Mouse (Mus musculus): ENCODE data around the gene Sspn. TPM values are rescaled to one million over a fixed set of nuclear protein-coding genes. Genes with fewer than 3 reads are reported as not detected.

Gene Sspn
- polyA plus RNA-seq, 1 experiment from 2014 or later = 0.93 TPM

DNA sequence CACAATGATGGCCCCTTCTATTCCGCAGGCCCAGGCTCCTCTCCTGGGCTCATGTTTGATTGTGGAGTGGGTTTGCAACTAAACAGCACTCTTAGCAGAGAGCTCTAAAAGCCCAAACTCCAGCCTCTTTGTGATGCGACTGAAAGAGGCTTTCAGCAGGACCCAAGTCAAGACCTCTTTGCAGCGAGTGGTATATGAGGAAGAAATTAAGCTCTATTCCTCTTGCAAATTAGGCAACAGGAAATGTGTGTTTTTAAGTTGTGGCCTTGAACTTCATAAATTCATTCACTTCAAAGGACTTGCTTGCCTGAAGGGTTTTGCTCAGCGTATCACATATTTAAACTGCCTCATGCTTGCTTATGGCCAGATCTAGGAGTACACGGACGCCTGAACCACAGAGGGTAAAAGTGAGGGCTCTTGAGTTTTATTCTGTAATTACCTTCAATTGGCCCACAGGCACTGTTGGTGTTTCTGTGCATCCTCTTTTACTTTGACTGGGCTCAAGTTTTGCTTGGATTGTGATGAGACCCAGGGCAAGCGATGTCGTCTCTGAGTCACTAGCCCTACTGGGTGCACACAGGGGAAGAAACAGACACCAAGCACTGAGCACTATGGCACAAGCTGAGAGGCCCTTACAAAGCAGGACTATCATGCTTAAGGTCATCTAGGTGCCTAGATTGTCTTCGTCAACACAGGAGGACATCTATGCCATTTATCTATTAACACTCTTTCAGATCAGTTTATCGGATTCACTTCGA lies 73.9 kb downstream of the Sspn start:
- WGBS (ENCODE audit: insufficient replicate concordance) = 67% methylated on average over 11 of the region's 11 CpGs
- H3K27ac ChIP-seq (replicated peaks) = no peak overlapping the region

DNA sequence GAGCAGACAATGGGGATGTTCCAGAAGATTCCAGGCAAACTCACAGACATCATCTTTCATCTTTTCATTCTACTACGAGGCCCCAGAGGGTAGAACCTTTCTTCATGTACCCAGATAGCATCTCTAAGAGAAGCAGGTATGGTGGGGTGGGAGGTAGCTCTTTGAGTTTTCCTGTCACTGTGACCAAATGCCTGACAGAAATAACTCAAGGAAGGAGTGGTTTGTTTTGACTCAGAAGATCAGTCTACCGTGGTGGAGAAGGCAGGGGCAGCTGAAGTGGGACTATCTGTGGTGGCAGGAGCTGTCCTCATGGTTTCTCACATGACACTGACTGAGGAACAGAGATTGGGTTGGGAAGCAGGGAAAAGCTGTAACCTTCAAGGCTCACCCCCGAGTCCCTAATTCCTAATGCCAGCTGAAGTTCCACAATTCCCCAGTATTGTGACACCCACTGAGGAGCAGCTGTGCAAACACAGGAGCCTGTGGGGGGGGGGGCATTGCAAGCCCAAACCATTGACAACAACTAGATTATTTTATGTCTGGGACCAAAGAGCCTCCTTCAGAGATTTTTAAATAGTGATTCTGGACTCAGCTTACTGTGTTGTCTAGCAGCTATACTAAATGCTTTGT lies 74.6 kb downstream of the Sspn start:
- no peak overlapping the region for H3K27ac ChIP-seq (replicated peaks)
- no peak overlapping the region for H3K4me2 ChIP-seq
- WGBS (ENCODE audit: insufficient replicate concordance) = 26% methylated on average over 3 of the region's 3 CpGs
- no peak overlapping the region for H3K4me3 ChIP-seq (replicated peaks)
- no peaks in the 10 kb centered on the region; the same call in 1 of the 2 replicates for H3K27me3 ChIP-seq
- H3K36me3 ChIP-seq (replicated peaks) = no peaks in the 10 kb centered on the region
- H3K4me1 ChIP-seq (replicated peaks) = no peaks in the 10 kb centered on the region
- ATAC-seq (ENCODE audit: insufficient read depth) = no peak
- no peak overlapping the region for H3K9ac ChIP-seq
- no peaks in the 10 kb centered on the region for H3K9me3 ChIP-seq (replicated peaks)

More for the DNA sequence above, 73.9 kb downstream of the Sspn start:
- no peaks in the 10 kb centered on the region for H3K9me3 ChIP-seq (replicated peaks)
- H3K4me2 ChIP-seq = no peak overlapping the region
- no peaks in the 10 kb centered on the region; the same call in 1 of the 2 replicates for H3K27me3 ChIP-seq
- no peak overlapping the region for H3K9ac ChIP-seq
- no peak overlapping the region for H3K4me3 ChIP-seq (replicated peaks)
- no peaks in the 10 kb centered on the region for H3K4me1 ChIP-seq (replicated peaks)
- no peaks in the 10 kb centered on the region for H3K36me3 ChIP-seq (replicated peaks)
- ATAC-seq (ENCODE audit: insufficient read depth) = no peak

DNA sequence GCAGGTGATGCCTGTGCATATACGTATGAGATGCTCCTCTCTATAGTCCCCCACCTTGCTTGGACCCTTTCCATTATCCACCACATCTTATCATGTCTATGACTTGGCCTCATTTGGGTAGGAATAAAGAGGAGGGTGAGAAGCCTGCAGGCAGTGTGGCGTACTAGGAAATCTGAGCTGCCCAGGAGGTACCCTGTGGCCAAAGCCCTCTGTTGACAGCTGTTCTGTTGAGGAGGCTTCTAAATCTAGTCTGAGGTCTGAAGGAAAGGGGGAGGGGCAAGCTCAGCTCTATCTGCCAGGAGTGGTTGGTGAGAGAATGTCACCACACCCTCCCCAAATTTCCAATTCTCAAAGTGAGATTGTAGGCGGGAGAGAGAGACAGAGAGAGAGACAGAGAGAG lies 75.3 kb downstream of the Sspn start:
- Histone ChIP-seq H3K36me3 (replicated peaks) (no peaks in the 10 kb centered on the region), H3K4me2 (no peak overlapping the region), H3K4me1 (replicated peaks) (no peaks in the 10 kb centered on the region), H3K27me3 (no peaks in the 10 kb centered on the region; the same call in 1 of the 2 replicates), H3K9me3 (replicated peaks) (no peaks in the 10 kb centered on the region), H3K27ac (replicated peaks) (no peak overlapping the region), H3K9ac (no peak overlapping the region), H3K4me3 (replicated peaks) (no peak overlapping the region)
- 45% methylated on average over 3 of the region's 3 CpGs for WGBS (ENCODE audit: insufficient replicate concordance)
- no peak for ATAC-seq (ENCODE audit: insufficient read depth)

DNA sequence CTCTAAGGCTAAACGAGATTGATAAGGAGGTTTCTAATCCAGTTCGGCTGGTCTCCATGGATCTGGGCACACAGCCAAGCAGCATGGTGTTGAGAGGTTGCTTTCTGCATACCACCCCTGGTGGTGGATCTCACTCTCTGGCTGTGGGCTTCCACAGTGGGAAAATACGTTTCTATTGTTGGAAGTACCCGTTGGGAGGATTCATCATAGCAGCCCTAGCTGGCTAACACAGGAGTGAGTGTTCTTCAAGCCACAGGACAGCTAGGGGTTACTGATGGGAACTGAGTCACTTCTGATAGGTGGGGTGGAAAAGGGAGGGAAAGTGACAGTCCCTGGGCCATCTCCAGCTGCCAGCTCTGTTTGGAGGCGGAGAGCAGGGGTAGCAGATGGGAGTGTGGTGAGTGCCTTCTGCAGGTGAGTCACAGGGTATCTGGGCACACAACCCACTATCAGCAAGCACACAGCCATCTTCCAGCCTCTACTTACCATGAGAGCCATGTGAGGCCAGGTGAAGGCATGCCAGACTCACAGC lies 77.1 kb downstream of the Sspn start:
- no peak overlapping the region for H3K9ac ChIP-seq
- H3K4me2 ChIP-seq = no peak overlapping the region
- H3K9me3 ChIP-seq (replicated peaks) = no peaks in the 10 kb centered on the region
- H3K27ac ChIP-seq (replicated peaks) = no peak overlapping the region
- no peaks in the 10 kb centered on the region for H3K36me3 ChIP-seq (replicated peaks)
- no peak overlapping the region for H3K4me3 ChIP-seq (replicated peaks)
- no peaks in the 10 kb centered on the region; the same call in 1 of the 2 replicates for H3K27me3 ChIP-seq
- WGBS (ENCODE audit: insufficient replicate concordance) = 34% methylated on average over 5 of the region's 5 CpGs
- H3K4me1 ChIP-seq (replicated peaks) = no peaks in the 10 kb centered on the region
- no peak for ATAC-seq (ENCODE audit: insufficient read depth)

- H3K9ac ChIP-seq = no peak overlapping the region
- H3K27ac ChIP-seq (replicated peaks) = no peak overlapping the region
- H3K9me3 ChIP-seq (replicated peaks) = no peaks in the 10 kb centered on the region
- 78% methylated on average over 10 of the region's 10 CpGs for WGBS (ENCODE audit: insufficient replicate concordance)
- no peak overlapping the region for H3K4me2 ChIP-seq
- H3K4me1 ChIP-seq (replicated peaks) = no peaks in the 10 kb centered on the region
- H3K27me3 ChIP-seq = no peaks in the 10 kb centered on the region; the same call in 1 of the 2 replicates
- H3K36me3 ChIP-seq (replicated peaks) = no peaks in the 10 kb centered on the region
- no peak for ATAC-seq (ENCODE audit: insufficient read depth)
- no peak overlapping the region for H3K4me3 ChIP-seq (replicated peaks)
Observed at GRCm38 (mm10) chr6:146009163-146009915, 77.9 kb downstream of the Sspn start.

DNA sequence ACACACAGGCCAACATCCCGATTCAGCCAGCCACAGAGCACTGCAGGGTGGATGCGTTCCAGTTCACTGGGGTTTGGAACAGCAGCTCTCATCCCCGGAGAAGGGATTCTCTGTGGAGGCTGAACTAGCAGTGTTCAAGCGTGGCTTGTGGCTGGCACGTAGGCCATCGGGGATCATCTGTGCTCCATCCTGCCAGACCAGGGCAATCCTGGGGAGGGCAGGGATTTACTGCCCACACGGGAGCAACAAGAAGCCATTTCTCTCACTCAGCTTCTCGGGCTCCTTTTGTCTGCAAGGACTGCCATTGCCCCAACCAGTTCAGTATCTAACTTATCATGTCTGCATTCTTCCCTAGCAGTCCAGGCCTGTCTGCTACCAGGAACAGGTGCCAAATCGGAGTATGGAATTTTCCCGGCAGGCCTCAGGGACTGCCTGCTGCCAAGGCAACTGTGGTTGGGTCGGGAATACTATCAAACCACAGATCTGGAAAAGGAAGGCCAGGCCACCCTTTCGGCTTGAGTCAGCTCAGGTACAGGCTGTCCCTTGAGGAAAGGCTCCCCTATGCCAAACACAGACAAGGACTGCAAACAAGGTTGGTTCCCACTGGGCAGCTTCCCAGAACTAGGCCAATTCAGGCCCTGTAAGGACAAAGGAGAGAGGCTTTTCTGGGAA lies 78.8 kb downstream of the Sspn start:
- Histone ChIP-seq H3K4me1 (replicated peaks) (no peaks in the 10 kb centered on the region), H3K27ac (replicated peaks) (no peak overlapping the region), H3K36me3 (replicated peaks) (no peaks in the 10 kb centered on the region), H3K4me3 (replicated peaks) (no peak overlapping the region), H3K27me3 (no peaks in the 10 kb centered on the region; the same call in 1 of the 2 replicates), H3K4me2 (no peak overlapping the region), H3K9me3 (replicated peaks) (no peaks in the 10 kb centered on the region), H3K9ac (no peak overlapping the region)
- WGBS (ENCODE audit: insufficient replicate concordance) = 57% methylated on average over 12 of the region's 12 CpGs
- ATAC-seq (ENCODE audit: insufficient read depth) = no peak

- 75% methylated on average over 3 of the region's 3 CpGs for WGBS (ENCODE audit: insufficient replicate concordance)
Observed at GRCm38 (mm10) chr6:146014312-146014711, 82.9 kb downstream of the Sspn start.

More at GRCm38 (mm10) chr6:146014312-146014711, 82.9 kb downstream of the Sspn start:
- no peak overlapping the region for H3K9ac ChIP-seq
- no peaks in the 10 kb centered on the region for H3K9me3 ChIP-seq (replicated peaks)
- no peaks in the 10 kb centered on the region for H3K4me1 ChIP-seq (replicated peaks)
- no peak overlapping the region for H3K4me3 ChIP-seq (replicated peaks)
- no peaks in the 10 kb centered on the region for H3K27me3 ChIP-seq
- no peak for ATAC-seq (ENCODE audit: insufficient read depth)
- no peaks in the 10 kb centered on the region for H3K36me3 ChIP-seq (replicated peaks)
- no peak overlapping the region for H3K4me2 ChIP-seq
- H3K27ac ChIP-seq (replicated peaks) = no peak overlapping the region

Other genes with a start within 250 kb of the Sspn start
- gene Rassf8, start 184.9 kb upstream of the Sspn start, polyA plus RNA-seq (2015; fragmentation: Nextera tagmentation; extraction: Ambion mirVana) = 1.1 and 1.6 TPM in 2 replicates
- gene Bhlhe41, start 66.1 kb upstream of the Sspn start, polyA plus RNA-seq (2015; fragmentation: Nextera tagmentation; extraction: Ambion mirVana) = 0.02 and 0.12 TPM in 2 replicates